In genomic region chr7:100017056-100017455, GRCm38 (mm10) we compare ENCODE assay signal across 22 mouse cellular contexts. TPM values are rescaled to one million over a fixed set of nuclear protein-coding genes. Genes with fewer than 3 reads are reported as not detected.
DNase-seq lines count a peak whose midpoint lies in the region; ATAC-seq lines count a peak whose summit lies in the region.
"Had no signal": no experiment of that assay in that cellular context is flagged by ENCODE, and none has a peak within 500 bp of the region (broad histone marks: within the 10 kb centered on the region; RNA-seq: fewer than 3 reads in every experiment).

No protein-coding gene starts in this region.

- intact Hi-C loops in left cerebral cortex, postnatal 36 days (cut with DNase I) = no loop called here
- intact Hi-C loops in left cerebral cortex, postnatal 10 days (cut with DNase I) = no loop called here

- no peak for ATAC-seq in monocyte, adult 5-6 weeks (replicated peaks; ENCODE audit: insufficient number of reproducible peaks, low FRiP score, low TSS enrichment, poor library complexity, severe bottlenecking)
- ATAC-seq: CD4-positive, CD25-positive, alpha-beta regulatory T cell, adult 4 months; forebrain, embryonic 13.5 days; forebrain, embryonic 16.5 days; hindbrain, embryonic 16.5 days had no signal

- peak; percentile 13 to 36 for DNase-seq in left cerebral cortex, postnatal 36 days (ENCODE audit: low spot score in 2 of 2)
- no peak for DNase-seq in left cerebral cortex, postnatal 10 days (ENCODE audit: extremely low spot score in 1 of 2, low spot score in 2 of 2)
- peak; percentile 10 to 11 for DNase-seq in right cerebral cortex, adult 2 months (ENCODE audit: low spot score in 2 of 2)
- no peak for DNase-seq in right cerebral cortex, postnatal 14 days
- peak; percentile 22 to 32 for DNase-seq in right cerebral cortex, postnatal 36 days (ENCODE audit: low spot score in 2 of 2)
- DNase-seq: adrenal gland, adult 2 months; adrenal gland, postnatal 14 days; cerebellum, adult 11-12 months; cerebellum, adult 8-10 months; cerebellum, postnatal 10 days; cerebellum, postnatal 36 days; gastrocnemius, postnatal 25 days; heart, adult 18-20 months; heart, postnatal 10 days; heart, postnatal 36 days had no signal

RNA-seq across cellular contexts. Expression of gene Chrdl2, which starts 11.1 kb away (rescaled TPM):
- under 1 TPM in 1 of 2 experiments, not detected in 1; 0.70 TPM for total RNA-seq in left cerebral cortex, postnatal 36 days (2021)
- under 1 TPM in 1 of 2 experiments, not detected in 1; 0.62 TPM for total RNA-seq in left cerebral cortex, postnatal 10 days (2021)
- not detected in 3 replicates for total RNA-seq in monocyte, adult 5-6 weeks (2017)
- total RNA-seq: adrenal gland, adult 2 months; adrenal gland, postnatal 14 days; adrenal gland, postnatal 4 days; heart, adult 18-20 months; heart, postnatal 10 days; MEL had no signal

RNA-seq across cellular contexts. Expression of gene Rnf169, which starts 36.8 kb away (rescaled TPM):
- total RNA-seq in left cerebral cortex, postnatal 36 days (2021) = 10 to 100 TPM; 49.1 to 49.3 TPM
- total RNA-seq in left cerebral cortex, postnatal 10 days (2021) = 10 to 100 TPM; 38.3 to 39.4 TPM
- 19.5 to 62.6 TPM (median 41.4 TPM) in 3 replicates for total RNA-seq in monocyte, adult 5-6 weeks (2017)

Comparison
In these comparisons a context has a peak if more than half of its experiments do, and no peak if none do; other contexts are left out.
1. DNase-seq: peak in left cerebral cortex, postnatal 36 days (2 of 2), right cerebral cortex, adult 2 months (2 of 2) and right cerebral cortex, postnatal 36 days (2 of 2); none in left cerebral cortex, postnatal 10 days (0 of 2) and right cerebral cortex, postnatal 14 days (single experiment).